In the genomic region with DNA sequence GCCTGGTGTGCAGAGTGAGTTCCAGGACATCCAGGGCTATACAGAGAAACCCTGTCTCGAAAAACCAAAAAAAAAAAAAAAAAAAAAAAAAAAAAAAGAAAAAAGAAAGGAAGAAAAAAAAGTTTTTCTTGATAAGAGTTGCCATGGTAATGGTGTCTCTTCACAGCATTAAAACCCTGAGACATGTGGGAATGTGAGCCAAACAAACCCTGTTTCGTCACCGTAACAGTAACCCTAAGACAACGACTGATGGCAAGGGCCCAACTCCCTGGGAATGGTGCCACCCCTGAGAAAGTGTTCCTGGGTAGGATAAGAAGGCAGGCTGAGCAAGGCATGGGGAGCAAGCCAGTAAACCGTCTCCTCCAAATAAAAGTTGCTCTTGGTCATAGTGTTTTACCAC, we compare ENCODE assay signal across 17 mouse cellular contexts. TPM values are rescaled to one million over a fixed set of nuclear protein-coding genes. Genes with fewer than 3 reads are reported as not detected.
A peak's percentile ranks its signal among the peaks of the same experiment; 100 is the strongest.
DNase-seq lines count a peak whose midpoint lies in the region; TF ChIP-seq lines count a peak whose summit lies in the region.
"Had no signal": no experiment of that assay in that cellular context is flagged by ENCODE, and none has a peak within 500 bp of the region (broad histone marks: within the 10 kb centered on the region; RNA-seq: fewer than 3 reads in every experiment).

No protein-coding gene starts in this region.

- TF ChIP-seq POLR2A in bone marrow, adult 2 months (IDR thresholded peaks at IDR 0.05; ENCODE audit: borderline replicate concordance, control insufficient read depth, low read depth, low read length) = no peak

- peaks cover 7% of the 10 kb centered on the region; the same call in 1 of the 2 replicates for H3K4me1 ChIP-seq in bone marrow, adult 2 months (ENCODE audit: control insufficient read depth, insufficient read depth, low read length)

- no peak for TF ChIP-seq CTCF in bone marrow, adult 2 months (IDR thresholded peaks at IDR 0.05; ENCODE audit: control insufficient read depth, insufficient read depth, low read length)

- WGBS in bone marrow, adult 2 months = 35% methylated on average over 5 of the region's 5 CpGs

- DNase-seq in heart, adult 11 months = peak; percentile 91
- no peak for DNase-seq in heart, adult 8-10 months (ENCODE audit: low spot score)
- peak; percentile 17 for DNase-seq in ovary, postnatal 10 days (ENCODE audit: low spot score)
- DNase-seq in ovary, adult 18-20 months (ENCODE audit: low spot score) = no peak
- peak; percentile 40 for DNase-seq in ovary, postnatal 36 days (ENCODE audit: low spot score)
- DNase-seq in cerebellum, adult 11 months = no peak
- DNase-seq: cerebellum, adult 11-12 months; kidney, adult 11 months had no signal

- peak overlapping the region; percentile 56 for H3K27ac ChIP-seq in bone marrow, adult 2 months (ENCODE audit: control insufficient read depth, insufficient read depth, low read depth, low read length, poor library complexity)
- H3K27ac ChIP-seq: limb, embryonic 15.5 days; stomach, postnatal 0 days had no signal

- no peak overlapping the region for H3K4me3 ChIP-seq in bone marrow, adult 2 months (replicated peaks; ENCODE audit: control insufficient read depth, low read depth, low read length)
- H3K4me3 ChIP-seq: limb, embryonic 15.5 days had no signal

RNA-seq across cellular contexts. Expression of gene Ifitm3, which starts 3.7 kb away (rescaled TPM):
- total RNA-seq in heart, adult 8-10 months (2022) = 100 to 1,000 TPM in 1 of 4 experiments, 10 to 100 TPM in 3; 83.5 to 104 (median 88.4) TPM
- 166 and 209 TPM in 2 replicates for polyA plus RNA-seq in bone marrow, adult 2 months (2011; ENCODE audit: insufficient read depth, insufficient read length, low replicate concordance, missing spikeins)

RNA-seq across cellular contexts. Expression of gene Ifitm6, which starts 10.8 kb away (rescaled TPM):
- 1 to 10 TPM in 1 of 4 experiments, not detected in 3; 4.9 TPM for total RNA-seq in heart, adult 8-10 months (2022)
- 195 and 524 TPM in 2 replicates for polyA plus RNA-seq in bone marrow, adult 2 months (2011; ENCODE audit: insufficient read depth, insufficient read length, low replicate concordance, missing spikeins)
- total RNA-seq: CH12.LX had no signal
- polyA plus RNA-seq: hindbrain, embryonic 11.5 days; midbrain, embryonic 11.5 days; neural tube, embryonic 11.5 days had no signal

RNA-seq across cellular contexts. Expression of gene Gm17387, which starts 22.0 kb away (rescaled TPM):
- not detected for total RNA-seq in heart, adult 8-10 months (2022)
- polyA plus RNA-seq in bone marrow, adult 2 months (2011; ENCODE audit: insufficient read depth, insufficient read length, low replicate concordance, missing spikeins) = not detected in 2 replicates
- total RNA-seq: CH12.LX; granulocyte monocyte progenitor cell, adult 5-6 weeks; layer of hippocampus, adult 8-10 months had no signal
- polyA plus RNA-seq: hindbrain, embryonic 11.5 days; limb, embryonic 15.5 days; midbrain, embryonic 11.5 days; neural tube, embryonic 11.5 days; stomach, postnatal 0 days had no signal

RNA-seq across cellular contexts. Expression of gene Ifitm1, which starts 39.9 kb away (rescaled TPM):
- 1 to 10 TPM; 1.6 to 6.3 (median 5.0) TPM for total RNA-seq in heart, adult 8-10 months (2022)
- polyA plus RNA-seq in bone marrow, adult 2 months (2011; ENCODE audit: insufficient read depth, insufficient read length, low replicate concordance, missing spikeins) = 32.8 and 82.9 TPM in 2 replicates

RNA-seq across cellular contexts. Expression of gene Ifitm2, which starts 51.1 kb away (rescaled TPM):
- 100 to 1,000 TPM in 1 of 4 experiments, 10 to 100 TPM in 3; 86.2 to 101 (median 90.3) TPM for total RNA-seq in heart, adult 8-10 months (2022)
- 71.7 and 147 TPM in 2 replicates for polyA plus RNA-seq in bone marrow, adult 2 months (2011; ENCODE audit: insufficient read depth, insufficient read length, low replicate concordance, missing spikeins)

Comparison
In these comparisons a context has a peak if more than half of its experiments do, and no peak if none do; other contexts are left out.
1. DNase-seq: peak in heart, adult 11 months (single experiment), ovary, postnatal 10 days (single experiment) and ovary, postnatal 36 days (single experiment); none in heart, adult 8-10 months (single experiment), ovary, adult 18-20 months (single experiment) and cerebellum, adult 11 months (single experiment).